Mouse (Mus musculus): ENCODE results near the gene Wnt3. TPM values are rescaled to one million over a fixed set of nuclear protein-coding genes. Genes with fewer than 3 reads are reported as not detected.

The Wnt3 gene
- polyA plus RNA-seq, 1 experiment from 2014 or later = 9.8 TPM

- peaks cover 53% of the 10 kb centered on the region for H3K36me3 ChIP-seq
- H3K27me3 ChIP-seq (ENCODE audit: low read depth, poor library complexity, severe bottlenecking) = peaks cover 62% of the 10 kb centered on the region
- peaks cover 21% of the 10 kb centered on the region for H3K4me1 ChIP-seq
- peaks cover 14% of the 10 kb centered on the region for H3K9me3 ChIP-seq (replicated peaks)
- DNase-seq (ENCODE audit: low spot score) = no peak
- no peak overlapping the region for H3K4me3 ChIP-seq
- WGBS = 86% methylated on average over 9 of the region's 9 CpGs
- no peak overlapping the region for H3K27ac ChIP-seq (replicated peaks)
Measured at GRCm38 (mm10) chr11:103801128-103801527, 27.2 kb downstream of the Wnt3 start.

- Histone ChIP-seq H3K4me1 (peaks cover 30% of the 10 kb centered on the region), H3K9me3 (replicated peaks) (peaks cover 14% of the 10 kb centered on the region), H3K27me3 (ENCODE audit: low read depth, poor library complexity, severe bottlenecking) (peaks cover 62% of the 10 kb centered on the region), H3K27ac (replicated peaks) (no peak overlapping the region), H3K36me3 (peaks cover 47% of the 10 kb centered on the region), H3K4me3 (no peak overlapping the region)
- DNase-seq (ENCODE audit: low spot score) = no peak
- WGBS = 87% methylated on average over 11 of the region's 11 CpGs
Measured at GRCm38 (mm10) chr11:103804126-103804525, 30.2 kb downstream of the Wnt3 start.

- peaks cover 14% of the 10 kb centered on the region for H3K9me3 ChIP-seq (replicated peaks)
- DNase-seq (ENCODE audit: low spot score) = no peak
- H3K27me3 ChIP-seq (ENCODE audit: low read depth, poor library complexity, severe bottlenecking) = peaks cover 62% of the 10 kb centered on the region
- no peak overlapping the region for H3K4me3 ChIP-seq
- H3K36me3 ChIP-seq = peaks cover 41% of the 10 kb centered on the region
- H3K27ac ChIP-seq (replicated peaks) = no peak overlapping the region
- WGBS = 78% methylated on average over 4 of the region's 4 CpGs
- H3K4me1 ChIP-seq = peaks cover 37% of the 10 kb centered on the region
Measured at GRCm38 (mm10) chr11:103804804-103805203, 30.9 kb downstream of the Wnt3 start.

GRCm38 (mm10) chr11:103807966-103808365 lies 34.0 kb downstream of the Wnt3 start:
- H3K9me3 ChIP-seq (replicated peaks) = peaks cover 14% of the 10 kb centered on the region
- no peak for DNase-seq (ENCODE audit: low spot score)
- 0 out of 2 replicates have a peak overlapping the region, but pooled peaks have one; percentile 60 for H3K4me3 ChIP-seq
- 53% methylated on average over 12 of the region's 12 CpGs for WGBS
- H3K36me3 ChIP-seq = peaks cover 36% of the 10 kb centered on the region
- H3K27me3 ChIP-seq (ENCODE audit: low read depth, poor library complexity, severe bottlenecking) = peaks cover 79% of the 10 kb centered on the region
- peaks cover 56% of the 10 kb centered on the region for H3K4me1 ChIP-seq
- H3K27ac ChIP-seq (replicated peaks) = peak overlapping the region; percentile 91

- peaks cover 85% of the 10 kb centered on the region for H3K27me3 ChIP-seq (ENCODE audit: low read depth, poor library complexity, severe bottlenecking)
- H3K4me1 ChIP-seq = peaks cover 64% of the 10 kb centered on the region
- WGBS = 3% methylated on average over 29 of the region's 29 CpGs
- H3K9me3 ChIP-seq (replicated peaks) = peaks cover 14% of the 10 kb centered on the region
- peaks cover 43% of the 10 kb centered on the region for H3K36me3 ChIP-seq
- peak overlapping the region; percentile 60 for H3K4me3 ChIP-seq
- peak overlapping the region; percentile 91 for H3K27ac ChIP-seq (replicated peaks)
- DNase-seq (ENCODE audit: low spot score) = peak; percentile 57
Measured at GRCm38 (mm10) chr11:103808771-103809610, 35.0 kb downstream of the Wnt3 start.

DNA sequence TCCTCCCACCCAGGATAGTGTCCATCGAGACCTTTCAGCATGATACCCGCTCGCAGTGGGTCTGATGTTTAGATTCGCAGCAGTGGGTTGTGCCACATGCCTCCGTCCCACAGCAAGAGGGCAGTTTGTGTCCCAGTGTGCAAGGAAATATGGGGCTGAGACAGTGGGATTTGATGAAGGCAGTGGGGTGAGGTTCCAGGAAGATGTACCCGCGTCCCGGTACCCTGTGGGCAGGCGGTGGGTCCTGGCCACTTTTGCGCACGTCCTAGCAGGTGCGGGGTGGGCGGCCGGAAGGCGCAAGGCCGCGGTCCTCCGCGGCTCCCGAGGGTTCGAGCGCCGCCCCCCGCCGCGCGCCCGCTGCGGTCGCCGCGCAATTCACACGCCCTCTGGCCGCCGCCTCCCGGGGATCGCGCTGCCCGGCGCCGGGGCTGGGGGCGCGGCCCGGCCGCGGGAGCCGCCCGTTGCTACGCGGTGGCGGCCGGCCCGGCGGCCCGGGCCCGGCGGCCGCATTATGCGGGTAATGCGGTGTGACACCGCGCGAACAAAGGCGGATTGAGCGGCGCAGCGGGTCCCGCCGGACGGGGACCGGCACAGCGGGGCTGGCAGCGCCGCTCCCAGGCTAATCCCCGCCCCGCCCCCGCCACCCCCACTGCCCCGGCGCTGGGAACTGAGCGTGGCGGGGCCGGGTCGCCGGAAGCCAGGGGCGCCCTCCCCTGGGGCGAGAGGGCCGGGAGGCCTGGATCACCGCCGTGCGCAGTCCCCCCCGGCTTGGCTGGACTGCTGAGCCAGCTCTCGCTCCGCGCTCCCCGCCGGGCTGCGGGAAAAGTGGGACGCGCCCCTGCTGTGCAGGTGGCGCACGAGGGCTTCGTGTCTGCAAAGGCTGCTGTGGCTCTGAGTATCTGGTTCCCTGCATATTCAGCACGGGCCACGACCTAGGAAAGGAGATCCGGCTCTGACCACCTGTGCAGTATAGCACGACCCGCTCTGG lies 36.0 kb downstream of the Wnt3 start:
- Histone ChIP-seq H3K27ac (replicated peaks) (peak overlapping the region; percentile 91), H3K27me3 (ENCODE audit: low read depth, poor library complexity, severe bottlenecking) (peaks cover 90% of the 10 kb centered on the region), H3K4me3 (peak overlapping the region; percentile 60), H3K36me3 (peaks cover 44% of the 10 kb centered on the region), H3K4me1 (peaks cover 71% of the 10 kb centered on the region), H3K9me3 (replicated peaks) (peaks cover 11% of the 10 kb centered on the region)
- peak; percentile 74 for DNase-seq (ENCODE audit: low spot score)
- under 1% methylated on average over 93 of the region's 107 CpGs for WGBS

- peaks cover 74% of the 10 kb centered on the region for H3K4me1 ChIP-seq
- peak overlapping the region; percentile 91 for H3K27ac ChIP-seq (replicated peaks)
- no peak for DNase-seq (ENCODE audit: low spot score)
- H3K4me3 ChIP-seq = peak overlapping the region; percentile 60
- H3K9me3 ChIP-seq (replicated peaks) = peaks cover 4% of the 10 kb centered on the region; the same call in 1 of the 2 replicates
- H3K27me3 ChIP-seq (ENCODE audit: low read depth, poor library complexity, severe bottlenecking) = peaks cover 87% of the 10 kb centered on the region
- WGBS = 10% methylated on average over 12 of the region's 12 CpGs
- peaks cover 44% of the 10 kb centered on the region for H3K36me3 ChIP-seq
Measured at GRCm38 (mm10) chr11:103810631-103811030, 36.7 kb downstream of the Wnt3 start.

- 41% methylated on average over 25 of the region's 25 CpGs for WGBS
- Histone ChIP-seq H3K4me3 (no peak overlapping the region), H3K36me3 (peaks cover 50% of the 10 kb centered on the region), H3K27ac (replicated peaks) (peak overlapping the region; percentile 91), H3K4me1 (peaks cover 77% of the 10 kb centered on the region), H3K27me3 (ENCODE audit: low read depth, poor library complexity, severe bottlenecking) (peaks cover 86% of the 10 kb centered on the region), H3K9me3 (replicated peaks) (no peaks in the 10 kb centered on the region)
- no peak for DNase-seq (ENCODE audit: low spot score)
Measured at GRCm38 (mm10) chr11:103811246-103811645, 37.3 kb downstream of the Wnt3 start.

DNA sequence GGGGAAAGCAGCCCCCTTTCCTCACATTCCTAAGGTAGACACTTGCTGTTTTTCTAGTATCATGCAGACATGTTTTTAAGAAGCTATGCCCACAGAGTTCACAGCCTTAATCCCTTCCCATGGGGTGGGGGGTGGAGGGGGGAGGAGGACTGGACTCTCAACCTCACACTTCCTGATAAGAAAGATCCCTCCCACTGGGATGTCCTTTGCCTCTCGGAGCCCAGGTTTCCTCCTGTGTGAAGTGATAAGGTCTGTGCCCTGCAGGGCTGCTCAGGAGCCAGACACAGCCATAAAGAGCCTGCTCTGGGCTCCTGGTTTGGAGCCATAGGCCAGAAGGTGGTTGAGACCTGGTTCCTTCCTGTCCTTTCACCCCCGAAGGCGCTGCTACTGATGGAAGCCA lies 40.9 kb downstream of the Wnt3 start:
- Histone ChIP-seq H3K27me3 (ENCODE audit: low read depth, poor library complexity, severe bottlenecking) (peaks cover 50% of the 10 kb centered on the region), H3K27ac (replicated peaks) (peak overlapping the region; percentile 64), H3K9me3 (replicated peaks) (no peaks in the 10 kb centered on the region), H3K36me3 (peaks cover 83% of the 10 kb centered on the region), H3K4me1 (peaks cover 44% of the 10 kb centered on the region), H3K4me3 (no peak overlapping the region)
- DNase-seq (ENCODE audit: low spot score) = no peak
- WGBS = 47% methylated on average over 3 of the region's 3 CpGs

GRCm38 (mm10) chr11:103815986-103816385 lies 42.0 kb downstream of the Wnt3 start:
- H3K4me3 ChIP-seq = no peak overlapping the region
- 81% methylated on average over 13 of the region's 13 CpGs for WGBS
- no peak for DNase-seq (ENCODE audit: low spot score)
- peaks cover 32% of the 10 kb centered on the region for H3K4me1 ChIP-seq
- no peaks in the 10 kb centered on the region for H3K9me3 ChIP-seq (replicated peaks)
- H3K27me3 ChIP-seq (ENCODE audit: low read depth, poor library complexity, severe bottlenecking) = peaks cover 41% of the 10 kb centered on the region
- no peak overlapping the region for H3K27ac ChIP-seq (replicated peaks)
- peaks cover 92% of the 10 kb centered on the region for H3K36me3 ChIP-seq

DNA sequence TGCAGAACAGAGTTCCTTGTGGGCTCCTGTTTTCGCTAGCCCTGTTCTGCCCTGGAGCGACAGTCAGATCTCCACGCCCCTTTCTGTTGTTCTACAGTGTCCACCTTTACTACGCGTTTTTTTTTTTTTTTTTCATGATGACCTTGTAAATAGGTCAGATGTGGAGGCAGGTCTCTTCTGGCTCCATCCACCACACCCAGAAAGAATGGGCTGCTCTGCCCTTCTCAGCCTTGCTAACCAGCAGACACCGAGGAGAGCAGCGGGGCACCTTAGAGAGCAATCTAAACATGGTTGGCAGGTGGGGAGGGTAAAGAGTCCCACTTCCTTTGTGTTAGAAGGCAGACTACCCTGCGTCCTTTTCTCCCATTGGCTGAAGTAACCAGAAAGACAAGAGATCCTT lies 42.8 kb downstream of the Wnt3 start:
- WGBS = 87% methylated on average over 8 of the region's 8 CpGs
- DNase-seq (ENCODE audit: low spot score) = no peak
- H3K9me3 ChIP-seq (replicated peaks) = no peaks in the 10 kb centered on the region
- peaks cover 33% of the 10 kb centered on the region for H3K27me3 ChIP-seq (ENCODE audit: low read depth, poor library complexity, severe bottlenecking)
- H3K4me3 ChIP-seq = no peak overlapping the region
- peaks cover 26% of the 10 kb centered on the region for H3K4me1 ChIP-seq
- H3K36me3 ChIP-seq = peaks cover 94% of the 10 kb centered on the region
- no peak overlapping the region for H3K27ac ChIP-seq (replicated peaks)

DNA sequence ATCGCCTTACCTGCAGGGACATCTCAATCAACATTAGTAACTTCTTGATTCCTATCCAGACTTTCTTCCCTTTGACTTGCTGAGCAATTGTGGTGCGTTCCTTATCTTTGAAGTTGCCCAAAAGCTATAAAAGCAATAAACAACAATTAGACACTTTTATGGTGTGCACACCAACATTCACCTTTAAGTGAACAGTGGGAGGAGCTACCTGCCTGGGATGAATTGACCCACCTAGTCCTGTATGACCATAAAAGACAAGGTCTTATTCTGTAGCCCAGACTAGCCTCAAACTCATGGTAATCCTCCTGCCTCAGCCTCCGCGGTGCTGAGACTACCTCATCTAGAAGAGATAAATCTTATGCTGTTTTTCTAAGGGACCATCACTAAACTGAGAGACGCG lies 53.3 kb downstream of the Wnt3 start:
- H3K27me3 ChIP-seq (ENCODE audit: low read depth, poor library complexity, severe bottlenecking) = peaks cover 6% of the 10 kb centered on the region; the same call in 1 of the 2 replicates
- no peak overlapping the region for H3K4me3 ChIP-seq
- peaks cover 27% of the 10 kb centered on the region for H3K4me1 ChIP-seq
- H3K27ac ChIP-seq (replicated peaks) = no peak overlapping the region
- peaks cover 58% of the 10 kb centered on the region for H3K36me3 ChIP-seq
- no peaks in the 10 kb centered on the region for H3K9me3 ChIP-seq (replicated peaks)
- no peak for DNase-seq (ENCODE audit: low spot score)
- WGBS = 94% methylated on average over 6 of the region's 6 CpGs

All from midbrain, embryonic 10.5 days (tissue).